Mouse (Mus musculus): Measurements from ENCODE around the gene Gm14296.
"Not testable (repeated sequence)": the region's sequence is repeated elsewhere in the genome, so short reads cannot be mapped to it uniquely, and the experiment has no call there.

Gene Gm14296

GRCm38 (mm10) chr2:176927709-176928108, at the start of gene Gm14296:
Gm14296 (minus strand) TSS chr2:176927809.
- not testable (repeated sequence) for DNase-seq (ENCODE audit: extremely low spot score, low read depth, low spot score)

DNA sequence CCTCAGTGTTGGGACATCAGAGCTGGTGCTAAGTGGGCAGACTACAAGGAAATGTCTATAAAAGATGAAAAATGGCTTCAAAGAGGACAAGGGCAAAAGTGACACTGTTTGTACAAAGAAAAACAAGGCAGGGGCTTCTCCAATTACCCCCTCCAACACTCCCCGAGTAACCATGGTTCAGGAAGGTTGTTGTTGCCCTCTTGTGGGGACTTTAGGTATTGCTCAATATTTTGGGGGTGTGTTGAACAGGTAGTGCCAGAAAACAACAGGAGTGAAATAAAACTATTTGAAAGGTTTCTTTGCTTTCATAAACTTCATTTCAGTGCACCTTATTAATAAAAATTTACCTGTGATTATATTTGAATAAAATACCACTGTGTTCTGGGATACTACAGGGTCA, 22.1 kb downstream of the Gm14296 start:
- DNase-seq (ENCODE audit: extremely low spot score, low read depth, low spot score): not testable (repeated sequence)

Data from hindlimb bud, embryonic 11.5 days (tissue).